Mouse (Mus musculus) erythroblast, embryonic 14.5 days (primary cell): ENCODE data around the gene Kynu. TPM values are rescaled to one million over a fixed set of nuclear protein-coding genes. Genes with fewer than 3 reads are reported as not detected.

Source experiments
- H3K27me3 ChIP-seq: 2 replicates; pipeline ENCODE4 v1.6.1; 2012; ENCODE audit warnings: inconsistent platforms; ENCODE audit not compliant: control insufficient read depth
- H3K36me3 ChIP-seq: 2 replicates; pipeline ENCODE4 v1.6.1; 2012; ENCODE audit warnings: mild to moderate bottlenecking, inconsistent platforms; ENCODE audit not compliant: control insufficient read depth
- H3K4me1 ChIP-seq: 2 replicates; pipeline ENCODE4 v1.6.1; 2012; ENCODE audit warnings: inconsistent platforms; ENCODE audit not compliant: control insufficient read depth
- H3K4me3 ChIP-seq: replicated peaks from 2 replicates; pipeline ENCODE3; 2012; ENCODE audit warnings: moderate library complexity, mild to moderate bottlenecking, inconsistent platforms
- H3K9me3 ChIP-seq: 2 replicates; pipeline ENCODE4 v1.6.1; 2012; ENCODE audit warnings: low read length, inconsistent platforms, mixed read lengths; ENCODE audit not compliant: control insufficient read depth
- GATA1 ChIP-seq: IDR thresholded peaks from 2 replicates; pipeline ENCODE4 v1.6.1; 2012; ENCODE audit warnings: low read length, inconsistent platforms, mixed read lengths
- TAL1 ChIP-seq: IDR thresholded peaks from 3 replicates; pipeline ENCODE4 v1.6.1; 2012; ENCODE audit warnings: low read length, inconsistent platforms, mixed read lengths
- polyA plus RNA-seq: library from polyadenylated mRNA; stranded (reverse); fragments of >175 nt; gene quantifications from 2 replicates; pipeline ENCODE4 v1.2.3, GENCODE M21; 2012

Kynu gene
- polyA plus RNA-seq, 1 experiment = not detected

GRCm38 (mm10) chr2:43695635-43696034 is 140.5 kb downstream of the Kynu start:
- Histone ChIP-seq H3K36me3 (no peaks in the 10 kb centered on the region), H3K27me3 (no peaks in the 10 kb centered on the region), H3K4me1 (no peaks in the 10 kb centered on the region), H3K4me3 (no peak overlapping the region), H3K9me3 (no peaks in the 10 kb centered on the region)
- TF ChIP-seq GATA1 = no peak
- no peak for TF ChIP-seq TAL1

- no peak for TF ChIP-seq TAL1
- no peak for TF ChIP-seq GATA1
Observed at GRCm38 (mm10) chr2:43712611-43713138, 157.5 kb downstream of the Kynu start.

DNA sequence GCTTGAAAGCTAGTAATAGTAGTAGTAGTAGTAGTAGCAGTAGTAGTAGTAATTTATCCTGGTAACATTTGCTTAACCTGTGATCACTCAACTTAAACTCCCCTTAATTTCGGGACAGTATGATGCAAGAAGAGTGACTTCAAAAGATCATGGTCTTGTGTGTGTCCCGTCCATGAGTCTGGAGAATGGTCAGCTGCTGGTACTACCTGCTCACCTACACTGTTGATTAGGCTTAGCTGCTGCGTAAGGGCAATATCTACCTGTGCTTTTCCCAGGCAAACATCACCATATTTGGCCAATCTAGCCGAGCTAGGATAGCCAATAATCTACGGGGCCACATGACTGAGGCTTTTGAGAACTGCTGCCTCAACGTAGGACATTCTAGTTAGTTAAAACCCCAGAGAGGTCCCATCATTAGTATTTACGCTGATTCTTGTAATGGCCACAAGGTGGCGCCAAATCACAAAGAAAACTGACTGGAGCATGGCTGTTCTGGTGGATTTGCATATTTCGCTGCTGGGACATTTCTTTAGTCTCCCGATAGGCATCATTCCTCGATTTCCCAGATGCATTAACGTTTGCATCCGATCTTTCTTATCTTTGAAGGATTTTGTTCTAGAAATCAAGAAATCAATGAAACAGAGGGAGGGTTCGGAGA is 167.4 kb downstream of the Kynu start:
- Histone ChIP-seq H3K4me1 (no peaks in the 10 kb centered on the region), H3K36me3 (no peaks in the 10 kb centered on the region), H3K27me3 (no peaks in the 10 kb centered on the region), H3K9me3 (no peaks in the 10 kb centered on the region), H3K4me3 (no peak overlapping the region)
- TF ChIP-seq TAL1 (no peak), GATA1 (no peak)

More at GRCm38 (mm10) chr2:43712611-43713138, 157.5 kb downstream of the Kynu start:
- no peaks in the 10 kb centered on the region for H3K27me3 ChIP-seq
- no peak overlapping the region for H3K4me3 ChIP-seq
- no peaks in the 10 kb centered on the region for H3K36me3 ChIP-seq
- no peaks in the 10 kb centered on the region for H3K4me1 ChIP-seq
- no peaks in the 10 kb centered on the region for H3K9me3 ChIP-seq

- H3K4me3 ChIP-seq = no peak overlapping the region
- no peaks in the 10 kb centered on the region for H3K9me3 ChIP-seq
- TF ChIP-seq GATA1 (no peak), TAL1 (no peak)
- H3K36me3 ChIP-seq = no peaks in the 10 kb centered on the region
- no peaks in the 10 kb centered on the region for H3K27me3 ChIP-seq
- no peaks in the 10 kb centered on the region for H3K4me1 ChIP-seq
Observed at GRCm38 (mm10) chr2:43723104-43723541, 168.0 kb downstream of the Kynu start.

- TF ChIP-seq GATA1 = no peak
- TF ChIP-seq TAL1 = no peak
- Histone ChIP-seq H3K9me3 (no peaks in the 10 kb centered on the region), H3K4me3 (no peak overlapping the region), H3K4me1 (no peaks in the 10 kb centered on the region), H3K36me3 (no peaks in the 10 kb centered on the region), H3K27me3 (no peaks in the 10 kb centered on the region)
Observed at GRCm38 (mm10) chr2:43727181-43727580, 172.1 kb downstream of the Kynu start.

- no peak overlapping the region for H3K4me3 ChIP-seq
- H3K27me3 ChIP-seq = no peaks in the 10 kb centered on the region
- H3K9me3 ChIP-seq = no peaks in the 10 kb centered on the region
- no peak for TF ChIP-seq TAL1
- H3K4me1 ChIP-seq = peaks cover 2% of the 10 kb centered on the region; the same call in 1 of the 2 replicates
- no peaks in the 10 kb centered on the region for H3K36me3 ChIP-seq
Observed at GRCm38 (mm10) chr2:43727693-43728092, 172.6 kb downstream of the Kynu start.

- no peak for TF ChIP-seq GATA1
- no peak for TF ChIP-seq TAL1
- peaks cover 2% of the 10 kb centered on the region; the same call in 1 of the 2 replicates for H3K4me1 ChIP-seq
- no peaks in the 10 kb centered on the region for H3K27me3 ChIP-seq
- no peaks in the 10 kb centered on the region for H3K9me3 ChIP-seq
- no peak overlapping the region for H3K4me3 ChIP-seq
- no peaks in the 10 kb centered on the region for H3K36me3 ChIP-seq
Observed at GRCm38 (mm10) chr2:43728831-43729230, 173.7 kb downstream of the Kynu start.

Other genes starting within 250 kb of the Kynu start
- gene Arhgap15, start 193.5 kb downstream of the Kynu start, polyA plus RNA-seq = 0.02 TPM in 1 of 2 replicates, not detected in the other